Mouse (Mus musculus): ENCODE data around the gene Bmpr1b. TPM values are rescaled to one million over a fixed set of nuclear protein-coding genes. Genes with fewer than 3 reads are reported as not detected.
A peak's percentile ranks its signal among the peaks of the same experiment; 100 is the strongest.

Bmpr1b gene
- total and polyA plus RNA-seq, 3 experiments = 0.04 TPM; not detected in 1

- no peaks in the 10 kb centered on the region for H3K27me3 ChIP-seq (replicated peaks)
- H3K4me3 ChIP-seq (replicated peaks in 1 of 3; ENCODE audit: low read depth in 2 of 3, low read length in 2 of 3, poor library complexity in 1 of 3) = no peak overlapping the region
- H3K4me2 ChIP-seq (ENCODE audit: insufficient read depth, low read depth, poor library complexity, severe bottlenecking) = no peak overlapping the region
- H3K79me2 ChIP-seq (replicated peaks; ENCODE audit: control insufficient read depth, extremely low read depth, insufficient read depth, poor library complexity, severe bottlenecking) = no peaks in the 10 kb centered on the region
- dilution Hi-C loops (cut with MboI; ENCODE audit: extremely low pct_ligation_motif_present, extremely low pct_unique_long_range_greater_than_20kb, low sequenced_read_pairs) (no loop called here), in situ Hi-C loops (cut with MboI; ENCODE audit: low pct_ligation_motif_present, low pct_unique_long_range_greater_than_20kb, low sequenced_read_pairs) (no loop called here)
- peaks cover 12 to 35% of the 10 kb centered on the region in 2 experiments for H3K4me1 ChIP-seq (ENCODE audit: control insufficient read depth in 1 of 2, insufficient read depth in 2 of 2)
- H3K27ac ChIP-seq (ENCODE audit: insufficient read depth, low read depth) = no peak overlapping the region
- no peaks in the 10 kb centered on the region for H3K9me3 ChIP-seq (replicated peaks; ENCODE audit: low read length)
- TF ChIP-seq JUN (IDR thresholded peaks at IDR 0.05; ENCODE audit: insufficient read depth, low read depth, low read length) (no peak), CTCF (conservative IDR thresholded peaks at IDR 0.05 in 1 of 2, IDR thresholded peaks at IDR 0.05 in 1 of 2; ENCODE audit: low read depth in 2 of 2, low read length in 2 of 2) (no peak), EP300 (IDR thresholded peaks at IDR 0.05; ENCODE audit: low read length) (no peak), TBP (conservative IDR thresholded peaks at IDR 0.05; ENCODE audit: low read depth, low read length) (no peak), RAD21 (IDR thresholded peaks at IDR 0.05; ENCODE audit: low read depth, low read length) (no peak), USF1 (IDR thresholded peaks at IDR 0.05; ENCODE audit: low read depth, low read length) (no peak), ZC3H11A (IDR thresholded peaks at IDR 0.05; ENCODE audit: low read depth, low read length) (no peak), POLR2AphosphoS2 (IDR thresholded peaks at IDR 0.05; ENCODE audit: low read depth, low read length) (no peak), MAX (IDR thresholded peaks at IDR 0.05; ENCODE audit: low read length) (no peak), ZMIZ1 (IDR thresholded peaks at IDR 0.05; ENCODE audit: low read depth, low read length) (no peak), SMC3 (IDR thresholded peaks at IDR 0.05; ENCODE audit: low read depth, low read length) (no peak), CHD2 (IDR thresholded peaks at IDR 0.05; ENCODE audit: low read length) (no peak), MXI1 (IDR thresholded peaks at IDR 0.05; ENCODE audit: low read depth, low read length) (no peak), CHD1 (IDR thresholded peaks at IDR 0.05; ENCODE audit: low read depth, low read length) (no peak), IRF4 (IDR thresholded peaks at IDR 0.05; ENCODE audit: low read depth, low read length) (no peak), UBTF (IDR thresholded peaks at IDR 0.05; ENCODE audit: low read depth, low read length) (no peak), SIN3A (IDR thresholded peaks at IDR 0.05; ENCODE audit: low read length) (no peak)
- no peaks in the 10 kb centered on the region for H3K36me3 ChIP-seq (replicated peaks in 1 of 2; ENCODE audit: control insufficient read depth in 1 of 2, insufficient read depth in 1 of 2, low read length in 1 of 2)
- H3K9ac ChIP-seq (ENCODE audit: insufficient read depth, low read depth) = no peak overlapping the region
- DNase-seq (ENCODE audit: extremely low read depth) = no peak
These were observed 48.4 kb downstream of the Bmpr1b start for GRCm38 (mm10) chr3:142120795-142121194.

GRCm38 (mm10) chr3:142114762-142115316 is 54.4 kb downstream of the Bmpr1b start:
- dilution Hi-C loops (cut with MboI; ENCODE audit: extremely low pct_ligation_motif_present, extremely low pct_unique_long_range_greater_than_20kb, low sequenced_read_pairs) = no loop called here
- H3K79me2 ChIP-seq (replicated peaks; ENCODE audit: control insufficient read depth, extremely low read depth, insufficient read depth, poor library complexity, severe bottlenecking) = no peaks in the 10 kb centered on the region
- no peak overlapping the region for H3K9ac ChIP-seq (ENCODE audit: insufficient read depth, low read depth)
- in situ Hi-C loops (cut with MboI; ENCODE audit: low pct_ligation_motif_present, low pct_unique_long_range_greater_than_20kb, low sequenced_read_pairs) = no loop called here
- no peak for DNase-seq (ENCODE audit: extremely low read depth)
- H3K4me1 ChIP-seq (ENCODE audit: control insufficient read depth in 1 of 2, insufficient read depth in 2 of 2) = no peaks in the 10 kb centered on the region; a peak in 1 of 4 replicates
- H3K9me3 ChIP-seq (replicated peaks; ENCODE audit: low read length) = no peaks in the 10 kb centered on the region
- TF ChIP-seq UBTF (IDR thresholded peaks at IDR 0.05; ENCODE audit: low read depth, low read length) (no peak), E2F4 (IDR thresholded peaks at IDR 0.05; ENCODE audit: insufficient replicate concordance, low read depth, low read length) (no peak), NRF1 (IDR thresholded peaks at IDR 0.05; ENCODE audit: low read depth, low read length) (no peak), TBP (conservative IDR thresholded peaks at IDR 0.05; ENCODE audit: low read depth, low read length) (no peak), GABPA (IDR thresholded peaks at IDR 0.05; ENCODE audit: insufficient replicate concordance, low read depth, low read length) (no peak), SMC3 (IDR thresholded peaks at IDR 0.05; ENCODE audit: low read depth, low read length) (no peak), EP300 (IDR thresholded peaks at IDR 0.05; ENCODE audit: low read length) (no peak), SIN3A (IDR thresholded peaks at IDR 0.05; ENCODE audit: low read length) (no peak), ZNF384 (IDR thresholded peaks at IDR 0.05; ENCODE audit: low read depth, low read length) (no peak), CHD2 (IDR thresholded peaks at IDR 0.05; ENCODE audit: low read length) (no peak), JUND (conservative IDR thresholded peaks at IDR 0.05; ENCODE audit: low read depth, low read length) (no peak), MYC (IDR thresholded peaks at IDR 0.05; ENCODE audit: low read depth, low read length) (no peak), ZKSCAN1 (IDR thresholded peaks at IDR 0.05; ENCODE audit: borderline replicate concordance, low read depth, low read length) (no peak), IRF4 (IDR thresholded peaks at IDR 0.05; ENCODE audit: low read depth, low read length) (no peak), CHD1 (IDR thresholded peaks at IDR 0.05; ENCODE audit: low read depth, low read length) (no peak), KAT2A (IDR thresholded peaks at IDR 0.05; ENCODE audit: insufficient replicate concordance, low read length) (no peak), MXI1 (IDR thresholded peaks at IDR 0.05; ENCODE audit: low read depth, low read length) (no peak), ELF1 (IDR thresholded peaks at IDR 0.05; ENCODE audit: low read depth, low read length) (no peak), RAD21 (IDR thresholded peaks at IDR 0.05; ENCODE audit: low read depth, low read length) (no peak)
- H3K4me2 ChIP-seq (ENCODE audit: insufficient read depth, low read depth, poor library complexity, severe bottlenecking) = peak overlapping the region; percentile 40
- H3K4me3 ChIP-seq (replicated peaks in 1 of 3; ENCODE audit: low read depth in 2 of 3, low read length in 2 of 3, poor library complexity in 1 of 3) = no peak overlapping the region
- no peak overlapping the region for H3K27ac ChIP-seq (ENCODE audit: insufficient read depth, low read depth)
- H3K27me3 ChIP-seq (replicated peaks) = no peaks in the 10 kb centered on the region
- no peaks in the 10 kb centered on the region for H3K36me3 ChIP-seq (replicated peaks in 1 of 2; ENCODE audit: control insufficient read depth in 1 of 2, insufficient read depth in 1 of 2, low read length in 1 of 2)

Measured in CH12.LX (cell line).